Mouse (Mus musculus): ENCODE results near the gene Anp32a.
A peak's percentile ranks its signal among the peaks of the same experiment; 100 is the strongest.

Anp32a gene

GRCm38 (mm10) chr9:62341123-62341486 lies at the start of gene Anp32a:
Gene Anp32a, plus strand, starts transcription at chr9:62341293.
- peak; percentile 99 for DNase-seq (ENCODE audit: low read depth, low spot score)

DNA sequence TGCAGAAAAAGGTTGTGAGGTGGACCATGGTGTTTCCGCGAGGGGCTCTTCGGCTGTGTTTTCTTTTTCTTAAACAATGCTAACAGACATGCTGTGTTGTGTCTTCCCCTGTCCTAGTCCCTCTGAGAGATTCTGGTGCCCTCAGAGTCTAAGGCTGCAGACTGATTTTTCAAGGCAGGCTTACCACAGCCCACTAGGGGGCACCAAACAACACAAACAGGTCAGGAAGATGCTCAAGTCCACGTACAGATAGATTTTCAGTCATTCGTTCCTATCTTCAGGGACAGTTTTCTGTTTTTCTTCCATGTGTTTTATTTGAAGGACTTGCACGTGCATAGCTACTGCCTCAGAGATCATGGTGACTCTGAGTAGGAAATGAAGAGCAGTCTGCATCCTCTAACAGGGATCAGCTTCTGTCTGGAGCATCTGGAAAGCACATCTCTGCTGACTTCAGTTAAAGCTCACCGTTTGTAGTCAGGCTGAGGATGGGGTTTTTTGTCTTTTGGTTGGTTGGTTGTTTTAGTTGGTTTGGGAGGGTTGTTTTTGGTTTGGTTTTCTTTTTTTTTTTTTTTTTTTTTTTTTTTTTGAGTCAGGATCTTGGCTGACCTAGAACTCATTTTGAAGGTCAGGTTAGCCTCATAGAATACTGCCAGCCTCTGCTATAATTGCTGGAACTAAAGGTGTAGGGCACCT lies 45.9 kb upstream of the Anp32a start:
- DNase-seq (ENCODE audit: low read depth, low spot score), result peak; percentile 95

DNA sequence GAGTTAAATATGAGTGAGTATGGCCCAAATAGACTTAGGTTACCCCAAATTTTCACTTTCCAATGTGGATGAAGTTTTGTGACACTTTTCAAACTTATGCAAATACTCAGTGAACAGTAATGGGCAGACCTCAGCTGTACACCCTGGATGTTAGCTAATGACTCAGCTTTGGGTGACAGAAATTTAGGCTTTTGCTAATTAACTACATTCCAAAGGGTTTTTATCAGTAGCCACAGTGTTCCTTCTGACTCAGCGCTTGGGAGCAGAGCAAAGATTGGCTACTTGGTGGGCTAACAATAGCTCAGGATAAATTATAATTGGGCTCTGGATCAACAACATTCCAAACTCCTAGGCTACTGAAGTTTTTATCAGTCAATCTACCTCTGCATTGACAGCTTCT lies 44.2 kb upstream of the Anp32a start:
- peak; percentile 35 for DNase-seq (ENCODE audit: low read depth, low spot score)

DNA sequence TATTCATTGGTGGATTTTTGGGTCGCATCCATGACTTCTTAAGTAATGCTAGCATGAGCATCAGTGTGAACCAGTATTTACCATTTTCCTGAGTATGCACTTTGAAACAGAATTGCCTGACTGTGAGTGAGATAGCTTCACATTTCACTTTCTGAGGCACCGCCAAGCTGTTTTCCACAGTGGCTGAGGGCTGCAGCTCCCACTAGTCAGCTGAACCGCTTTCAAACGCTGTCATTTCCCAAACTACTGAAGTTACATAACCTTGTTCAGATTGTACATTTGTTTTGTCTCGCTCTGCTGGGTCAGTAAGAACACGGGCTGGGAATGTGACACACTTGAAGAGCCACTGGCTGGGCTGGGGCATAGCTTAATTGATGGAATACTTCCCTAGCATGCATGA lies 25.5 kb upstream of the Anp32a start:
- DNase-seq (ENCODE audit: low read depth, low spot score), result peak; percentile 71

- DNase-seq (ENCODE audit: low read depth, low spot score), result no peak
Observed at GRCm38 (mm10) chr9:62318729-62319128, 22.4 kb upstream of the Anp32a start.

DNA sequence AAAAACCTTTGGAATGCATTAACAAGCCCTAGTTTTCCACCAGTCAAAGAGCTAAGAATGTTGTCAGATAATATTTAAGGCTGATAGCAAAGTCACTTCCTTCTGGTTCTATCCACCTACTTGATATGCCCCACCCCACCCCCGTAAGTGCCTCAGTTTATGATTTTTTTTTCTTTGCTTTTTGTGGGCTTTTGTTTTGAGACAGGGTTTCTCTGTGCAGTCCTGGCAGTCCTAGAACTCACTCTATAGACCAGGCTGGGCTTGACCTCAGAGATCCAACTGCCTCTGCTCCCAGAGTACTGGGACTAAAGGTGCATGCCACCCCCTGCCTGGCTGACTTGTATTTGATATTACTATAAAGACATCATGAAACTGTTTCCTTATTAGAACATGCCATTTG lies 17.3 kb upstream of the Anp32a start:
- no peak for DNase-seq (ENCODE audit: low read depth, low spot score)

DNA sequence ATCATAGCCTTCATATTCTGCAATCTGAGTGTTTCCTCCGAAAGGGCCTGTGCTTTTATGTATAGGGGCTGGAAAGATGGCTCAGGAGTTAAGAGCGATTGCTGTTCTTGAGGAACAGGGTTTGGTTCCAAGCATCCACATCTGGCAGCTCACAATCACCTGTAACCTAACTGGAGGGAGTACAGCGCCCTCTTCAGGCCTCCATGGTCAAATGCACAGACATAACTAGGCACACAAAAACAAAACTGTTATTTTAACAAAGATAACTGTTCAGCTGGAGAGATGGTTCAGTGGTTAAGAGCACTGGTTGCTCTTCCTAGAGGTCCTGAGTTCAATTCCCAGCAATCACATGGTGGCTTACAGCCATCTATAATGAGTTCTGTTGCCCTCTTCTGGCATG lies 15.1 kb upstream of the Anp32a start:
- DNase-seq (ENCODE audit: low read depth, low spot score), result no peak

GRCm38 (mm10) chr9:62334298-62334825 lies 6.7 kb upstream of the Anp32a start:
- no peak for DNase-seq (ENCODE audit: low read depth, low spot score)

GRCm38 (mm10) chr9:62335396-62335795 lies 5.7 kb upstream of the Anp32a start:
- no peak for DNase-seq (ENCODE audit: low read depth, low spot score)

GRCm38 (mm10) chr9:62337924-62338635 lies 3.0 kb upstream of the Anp32a start:
- DNase-seq (ENCODE audit: low read depth, low spot score), result peak; percentile 90

GRCm38 (mm10) chr9:62338636-62339191 lies 2.4 kb upstream of the Anp32a start:
- no peak for DNase-seq (ENCODE audit: low read depth, low spot score)

DNA sequence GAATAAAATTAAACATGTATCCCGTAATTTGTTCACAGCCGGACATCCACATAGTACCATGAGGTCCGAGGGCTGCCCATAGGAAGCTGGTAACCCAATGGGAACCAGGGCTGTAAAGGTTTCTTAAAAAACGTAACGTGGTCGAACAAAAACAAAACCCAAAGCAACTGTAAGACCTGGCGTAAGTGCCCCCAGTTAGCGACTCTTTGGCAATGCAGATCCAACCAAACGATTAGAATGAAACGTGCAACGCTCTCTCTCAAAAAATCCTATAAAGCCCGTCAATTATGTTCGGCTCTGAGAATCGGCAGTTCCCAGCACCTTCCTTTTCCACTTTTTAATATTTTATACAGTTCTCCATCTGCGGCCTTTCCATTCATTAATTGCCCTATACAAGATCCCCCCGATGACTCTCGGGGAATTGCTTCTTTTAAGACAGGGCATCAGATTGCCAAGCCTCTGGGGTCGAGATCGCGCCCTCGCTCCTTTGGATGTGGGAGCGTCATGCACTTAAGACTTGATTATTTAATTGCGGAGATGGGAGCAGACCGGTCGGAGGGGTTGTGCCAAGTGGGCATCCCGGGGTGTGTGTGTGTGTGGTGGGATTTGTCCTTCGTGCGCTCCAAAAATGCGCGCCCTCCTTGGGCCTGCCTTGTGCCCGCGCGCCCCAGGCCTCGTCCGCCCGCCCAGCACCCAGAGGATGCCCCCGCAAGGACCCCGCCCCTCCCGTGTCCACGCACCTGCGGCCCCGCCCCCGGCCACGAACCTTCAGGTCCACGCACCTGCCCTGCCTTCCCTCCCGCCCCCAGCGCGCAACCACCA lies 581 bp upstream of the Anp32a start:
- peak; percentile 41 for DNase-seq (ENCODE audit: low read depth, low spot score)

GRCm38 (mm10) chr9:62341701-62342440 lies 778 bp downstream of the Anp32a start:
- DNase-seq (ENCODE audit: low read depth, low spot score), result peak; percentile 77

GRCm38 (mm10) chr9:62342441-62343191 lies 1.5 kb downstream of the Anp32a start:
- DNase-seq (ENCODE audit: low read depth, low spot score), result peak; percentile 57

- DNase-seq (ENCODE audit: low read depth, low spot score), result peak; percentile 77
Observed at GRCm38 (mm10) chr9:62343192-62343903, 2.3 kb downstream of the Anp32a start.

DNA sequence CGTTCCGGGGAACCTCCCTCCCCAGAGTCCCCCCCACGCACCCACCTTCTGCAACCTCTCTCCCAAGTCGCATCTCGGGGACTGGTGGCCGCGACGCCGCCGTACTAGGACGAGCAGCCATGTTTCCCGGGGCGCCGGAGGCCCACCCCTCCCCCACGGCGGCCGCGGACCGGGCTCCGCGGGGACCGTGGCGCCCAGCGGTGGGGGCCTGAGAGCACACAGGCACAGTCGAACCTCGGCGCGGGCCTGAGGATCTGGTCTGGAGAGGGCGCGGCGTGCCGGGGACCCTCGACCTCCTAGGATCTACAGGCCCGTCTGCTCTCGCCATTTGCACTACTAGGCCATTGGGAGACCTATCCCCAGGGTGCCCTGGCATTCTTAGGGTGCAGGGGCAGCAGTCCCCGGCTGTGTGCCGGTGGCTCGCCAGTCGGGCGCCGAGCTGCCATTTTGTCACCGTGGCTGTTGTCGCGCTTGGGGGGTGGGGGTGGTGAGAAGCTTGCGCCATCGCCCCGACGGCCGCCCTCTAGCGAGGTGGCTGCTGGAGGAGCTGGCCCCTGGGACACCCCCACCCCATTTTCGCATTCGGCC lies 2.9 kb downstream of the Anp32a start:
- DNase-seq (ENCODE audit: low read depth, low spot score), result peak; percentile 69

- peak; percentile 84 for DNase-seq (ENCODE audit: low read depth, low spot score)
Observed at GRCm38 (mm10) chr9:62344545-62344944, 3.5 kb downstream of the Anp32a start.

- DNase-seq (ENCODE audit: low read depth, low spot score), result peak; percentile 47
Observed at GRCm38 (mm10) chr9:62345081-62345481, 4.0 kb downstream of the Anp32a start.

GRCm38 (mm10) chr9:62345633-62346387 lies 4.7 kb downstream of the Anp32a start:
- DNase-seq (ENCODE audit: low read depth, low spot score), result no peak

All from brain, adult 2 months (tissue).